Mouse (Mus musculus): ENCODE results near the gene Dhx32. TPM values are rescaled to one million over a fixed set of nuclear protein-coding genes. Genes with fewer than 3 reads are reported as not detected.

Dhx32 gene
- polyA plus RNA-seq, 1 experiment from 2014 or later: 56.9 TPM

DNA sequence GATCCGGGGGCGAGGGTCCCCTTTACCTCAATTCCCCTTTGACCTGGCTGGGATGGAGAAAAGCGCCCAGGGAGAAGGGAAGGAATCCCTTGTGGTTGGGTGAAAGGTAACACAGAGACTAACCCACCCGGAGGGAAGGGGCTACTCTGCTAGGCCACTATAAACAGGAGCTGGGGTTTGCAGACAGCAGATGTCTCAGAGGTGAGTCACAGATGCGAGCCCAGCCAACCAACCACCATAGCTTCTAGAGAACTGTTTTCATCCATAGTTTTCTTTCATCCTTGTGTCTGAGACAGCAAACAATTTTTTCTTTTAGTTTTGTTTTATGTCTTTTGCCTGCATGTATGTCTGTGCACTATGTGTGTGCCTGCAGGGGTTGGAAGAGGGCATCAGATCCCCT, 17.4 kb upstream of the Dhx32 start:
- Histone ChIP-seq H3K27me3 (replicated peaks; ENCODE audit: control insufficient read depth, insufficient read depth, low read length) (no peaks in the 10 kb centered on the region), H3K9ac (ENCODE audit: low read length) (no peak overlapping the region), H3K4me3 (ENCODE audit: low read depth, low read length) (no peak overlapping the region), H3K36me3 (ENCODE audit: control insufficient read depth, insufficient read depth, low read length) (no peaks in the 10 kb centered on the region), H3K27ac (ENCODE audit: low read depth, low read length) (no peak overlapping the region), H3K4me2 (ENCODE audit: low read length) (no peak overlapping the region), H3K4me1 (ENCODE audit: control insufficient read depth, insufficient read depth, low read length) (no peaks in the 10 kb centered on the region), H3K9me3 (replicated peaks; ENCODE audit: control insufficient read depth, low read length) (no peaks in the 10 kb centered on the region)
- ATAC-seq (no peak), DNase-seq (ENCODE audit: low spot score) (no peak)
- 76% methylated on average over 5 of the region's 5 CpGs for WGBS

DNA sequence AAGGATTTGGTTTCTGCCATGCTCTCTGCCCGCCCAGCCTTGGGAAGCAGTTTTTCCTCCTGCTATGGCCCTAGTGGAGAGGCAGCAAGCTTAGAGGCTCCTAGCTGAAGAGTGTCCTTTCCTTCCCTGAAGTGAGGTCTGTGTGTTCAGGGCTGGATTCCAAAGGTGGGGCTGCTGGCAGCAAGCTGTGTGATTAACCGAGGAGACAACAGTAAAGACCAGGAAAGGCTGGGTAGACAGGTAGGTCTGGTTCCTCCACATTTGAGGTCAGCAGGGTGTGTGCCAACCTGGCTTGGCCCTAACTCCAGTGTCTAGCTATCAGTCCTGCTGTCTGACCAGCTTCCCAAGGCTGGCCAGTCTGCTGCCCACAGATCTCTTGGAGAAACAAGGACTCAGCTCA, 12.2 kb upstream of the Dhx32 start:
- no peaks in the 10 kb centered on the region for H3K36me3 ChIP-seq (ENCODE audit: control insufficient read depth, insufficient read depth, low read length)
- H3K27me3 ChIP-seq (replicated peaks; ENCODE audit: control insufficient read depth, insufficient read depth, low read length): no peaks in the 10 kb centered on the region
- DNase-seq (ENCODE audit: low spot score) (no peak), ATAC-seq (no peak)
- no peak overlapping the region for H3K9ac ChIP-seq (ENCODE audit: low read length)
- no peak overlapping the region for H3K4me2 ChIP-seq (ENCODE audit: low read length)
- no peaks in the 10 kb centered on the region; the same call in 1 of the 2 replicates for H3K4me1 ChIP-seq (ENCODE audit: control insufficient read depth, insufficient read depth, low read length)
- WGBS: 90% methylated on average over 2 of the region's 2 CpGs
- H3K27ac ChIP-seq (ENCODE audit: low read depth, low read length): no peak overlapping the region
- no peaks in the 10 kb centered on the region for H3K9me3 ChIP-seq (replicated peaks; ENCODE audit: control insufficient read depth, low read length)
- no peak overlapping the region for H3K4me3 ChIP-seq (ENCODE audit: low read depth, low read length)

DNA sequence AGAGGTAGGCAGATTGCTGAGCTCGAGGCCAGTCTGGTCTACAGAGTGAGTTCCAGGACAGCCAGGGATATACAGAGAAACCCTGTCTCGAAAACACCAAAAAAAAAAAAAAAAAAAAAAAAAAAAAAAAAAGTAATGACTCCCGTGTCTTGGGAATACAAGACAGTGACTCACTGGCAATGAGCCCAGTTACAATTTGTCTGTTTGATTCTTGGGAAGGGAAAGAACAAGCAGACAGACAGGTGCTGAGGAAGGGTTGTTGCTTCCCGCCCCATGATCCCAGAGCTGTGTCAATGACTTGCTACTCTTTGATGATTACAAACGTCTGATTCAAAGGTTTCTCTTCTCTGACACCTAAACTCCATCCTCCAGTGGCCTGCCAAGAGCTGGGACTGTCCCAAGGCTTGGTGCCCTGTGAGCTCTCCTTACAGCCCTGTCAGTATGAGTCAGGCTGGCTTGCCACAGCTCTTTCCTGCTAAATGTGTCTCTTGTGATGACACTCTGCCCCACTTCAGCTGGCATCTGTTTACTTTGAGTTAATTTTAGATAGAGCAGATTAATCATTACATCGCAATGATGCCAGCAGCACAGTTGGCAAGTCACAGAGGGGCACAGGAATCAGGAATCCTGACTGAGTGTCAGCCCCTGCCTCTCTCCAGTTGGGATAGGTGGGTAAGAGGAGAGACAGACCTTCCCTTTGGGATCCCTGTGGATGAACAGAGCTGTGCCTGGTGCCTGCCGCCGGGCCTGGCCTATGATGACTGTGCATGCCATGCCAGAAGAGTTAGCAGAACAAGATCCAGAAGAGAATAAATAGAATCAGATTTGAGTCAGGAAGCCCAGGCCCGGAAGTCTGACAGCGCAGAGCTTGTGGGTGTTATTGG, 11.0 kb upstream of the Dhx32 start:
- peak; percentile 59 for DNase-seq (ENCODE audit: low spot score)

DNA sequence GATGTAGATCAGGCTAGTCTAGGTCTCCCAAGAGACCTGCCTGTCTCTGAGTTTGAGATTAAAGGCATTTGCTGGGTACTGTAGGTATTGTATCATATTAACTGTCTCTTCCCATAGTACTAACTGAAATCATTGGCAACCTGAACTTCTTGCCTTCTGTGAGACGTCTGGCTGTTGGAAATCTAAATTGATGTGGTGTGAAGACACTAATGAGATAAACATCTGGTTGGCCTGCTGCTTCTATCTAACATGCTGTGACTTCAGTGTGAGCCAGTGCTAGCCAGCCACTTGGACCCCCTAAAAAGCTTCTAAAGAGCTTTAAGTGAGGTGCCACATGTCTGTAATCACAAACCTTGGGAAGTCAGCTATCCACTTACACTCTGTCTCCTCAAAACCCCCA, 10.2 kb upstream of the Dhx32 start:
- H3K4me3 ChIP-seq (ENCODE audit: low read depth, low read length): no peak overlapping the region
- H3K4me2 ChIP-seq (ENCODE audit: low read length): no peak overlapping the region
- H3K36me3 ChIP-seq (ENCODE audit: control insufficient read depth, insufficient read depth, low read length): no peaks in the 10 kb centered on the region
- H3K27me3 ChIP-seq (replicated peaks; ENCODE audit: control insufficient read depth, insufficient read depth, low read length): no peaks in the 10 kb centered on the region
- H3K4me1 ChIP-seq (ENCODE audit: control insufficient read depth, insufficient read depth, low read length): no peaks in the 10 kb centered on the region; the same call in 1 of the 2 replicates
- 45% methylated on average over 1 of the region's 1 CpGs for WGBS
- H3K9me3 ChIP-seq (replicated peaks; ENCODE audit: control insufficient read depth, low read length): no peaks in the 10 kb centered on the region
- no peak overlapping the region for H3K9ac ChIP-seq (ENCODE audit: low read length)
- ATAC-seq: no peak
- peak; percentile 20 for DNase-seq (ENCODE audit: low spot score)
- no peak overlapping the region for H3K27ac ChIP-seq (ENCODE audit: low read depth, low read length)

More for the DNA sequence above, 11.0 kb upstream of the Dhx32 start:
- Histone ChIP-seq H3K36me3 (ENCODE audit: control insufficient read depth, insufficient read depth, low read length) (no peaks in the 10 kb centered on the region), H3K4me3 (ENCODE audit: low read depth, low read length) (no peak overlapping the region), H3K4me2 (ENCODE audit: low read length) (no peak overlapping the region), H3K9me3 (replicated peaks; ENCODE audit: control insufficient read depth, low read length) (no peaks in the 10 kb centered on the region), H3K9ac (ENCODE audit: low read length) (no peak overlapping the region), H3K27me3 (replicated peaks; ENCODE audit: control insufficient read depth, insufficient read depth, low read length) (no peaks in the 10 kb centered on the region), H3K27ac (ENCODE audit: low read depth, low read length) (no peak overlapping the region), H3K4me1 (ENCODE audit: control insufficient read depth, insufficient read depth, low read length) (no peaks in the 10 kb centered on the region; the same call in 1 of the 2 replicates)
- ATAC-seq: no peak
- WGBS: 67% methylated on average over 10 of the region's 10 CpGs

DNA sequence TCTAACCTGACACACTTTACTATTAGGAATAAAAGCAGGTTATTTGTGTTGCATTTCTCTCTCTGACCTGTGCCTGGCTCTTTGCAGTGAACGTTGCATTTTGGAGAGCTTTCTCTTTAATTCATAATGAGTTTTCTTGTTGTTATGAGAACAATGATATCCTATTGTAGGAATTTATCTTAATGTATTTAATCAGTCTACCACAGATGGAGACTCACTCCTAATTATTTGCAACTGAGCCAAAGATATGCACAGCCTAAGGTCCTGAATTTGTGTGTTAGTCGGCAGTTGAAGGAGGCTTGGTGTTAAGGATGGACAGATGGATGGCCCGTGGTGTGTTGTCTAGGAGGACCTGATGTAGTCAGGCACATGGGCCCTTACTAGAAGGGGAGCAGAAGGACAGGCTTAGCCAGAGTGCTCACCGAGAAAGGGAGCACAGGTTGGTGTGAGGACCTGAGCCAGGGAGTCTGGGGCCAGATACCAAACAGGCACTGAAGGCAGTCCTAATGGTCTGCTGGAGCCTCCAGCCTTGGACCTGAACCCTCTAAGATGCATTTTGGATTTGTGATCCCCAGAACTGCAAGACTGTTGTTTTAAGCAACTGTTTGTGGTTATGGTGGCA, 8.2 kb upstream of the Dhx32 start:
- no peak overlapping the region for H3K27ac ChIP-seq (ENCODE audit: low read depth, low read length)
- no peak for ATAC-seq
- no peak overlapping the region for H3K4me2 ChIP-seq (ENCODE audit: low read length)
- no peaks in the 10 kb centered on the region for H3K9me3 ChIP-seq (replicated peaks; ENCODE audit: control insufficient read depth, low read length)
- H3K4me3 ChIP-seq (ENCODE audit: low read depth, low read length): no peak overlapping the region
- H3K36me3 ChIP-seq (ENCODE audit: control insufficient read depth, insufficient read depth, low read length): no peaks in the 10 kb centered on the region
- no peaks in the 10 kb centered on the region; the same call in 1 of the 2 replicates for H3K4me1 ChIP-seq (ENCODE audit: control insufficient read depth, insufficient read depth, low read length)
- 81% methylated on average over 4 of the region's 4 CpGs for WGBS
- no peak overlapping the region for H3K9ac ChIP-seq (ENCODE audit: low read length)
- DNase-seq (ENCODE audit: low spot score): no peak
- no peaks in the 10 kb centered on the region for H3K27me3 ChIP-seq (replicated peaks; ENCODE audit: control insufficient read depth, insufficient read depth, low read length)

DNA sequence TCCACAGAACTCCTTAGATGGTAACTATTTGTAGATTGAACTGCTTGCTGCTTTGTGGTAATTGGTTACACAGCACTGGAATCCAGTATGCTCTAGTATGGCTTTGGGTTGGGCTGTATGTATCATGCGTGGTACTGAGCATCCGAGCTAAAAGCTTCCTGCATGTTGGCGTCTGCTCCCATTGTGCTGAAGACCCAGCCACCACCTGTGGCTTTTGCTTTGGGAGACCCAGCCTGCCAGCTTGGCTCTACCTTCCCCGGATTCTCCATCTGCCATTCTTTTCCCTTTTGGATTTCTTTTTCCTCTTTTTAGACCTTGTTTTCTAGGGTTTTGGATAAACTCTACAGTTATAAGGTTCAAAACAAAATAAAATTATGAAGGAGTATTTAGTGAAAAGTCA, 7.6 kb upstream of the Dhx32 start:
- no peaks in the 10 kb centered on the region; the same call in 1 of the 2 replicates for H3K4me1 ChIP-seq (ENCODE audit: control insufficient read depth, insufficient read depth, low read length)
- WGBS: 77% methylated on average over 4 of the region's 4 CpGs
- no peaks in the 10 kb centered on the region for H3K27me3 ChIP-seq (replicated peaks; ENCODE audit: control insufficient read depth, insufficient read depth, low read length)
- DNase-seq (ENCODE audit: low spot score) (no peak), ATAC-seq (no peak)
- H3K36me3 ChIP-seq (ENCODE audit: control insufficient read depth, insufficient read depth, low read length): no peaks in the 10 kb centered on the region
- no peak overlapping the region for H3K9ac ChIP-seq (ENCODE audit: low read length)
- no peak overlapping the region for H3K27ac ChIP-seq (ENCODE audit: low read depth, low read length)
- H3K4me2 ChIP-seq (ENCODE audit: low read length): no peak overlapping the region
- no peak overlapping the region for H3K4me3 ChIP-seq (ENCODE audit: low read depth, low read length)
- H3K9me3 ChIP-seq (replicated peaks; ENCODE audit: control insufficient read depth, low read length): no peaks in the 10 kb centered on the region

DNA sequence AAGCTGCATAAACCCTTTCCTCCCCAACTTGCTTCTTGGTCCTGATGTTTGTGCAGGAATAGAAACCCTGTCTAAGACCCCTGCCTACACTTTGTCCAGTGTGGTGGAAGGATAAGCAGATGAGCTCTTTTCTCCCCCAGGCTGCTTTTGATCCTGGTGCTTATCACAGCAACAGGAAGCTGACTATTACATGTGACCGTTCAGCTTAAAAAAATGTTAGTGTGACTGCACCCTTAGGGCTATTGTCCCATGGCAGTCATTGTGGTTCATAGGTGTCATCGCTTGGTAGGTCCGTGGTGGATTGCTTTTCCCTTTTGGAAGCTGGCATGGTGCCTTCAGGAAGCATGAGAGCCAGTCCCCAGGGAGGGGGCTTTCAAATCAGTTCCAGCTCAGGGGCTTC, 5.6 kb upstream of the Dhx32 start:
- 89% methylated on average over 3 of the region's 3 CpGs for WGBS

DNA sequence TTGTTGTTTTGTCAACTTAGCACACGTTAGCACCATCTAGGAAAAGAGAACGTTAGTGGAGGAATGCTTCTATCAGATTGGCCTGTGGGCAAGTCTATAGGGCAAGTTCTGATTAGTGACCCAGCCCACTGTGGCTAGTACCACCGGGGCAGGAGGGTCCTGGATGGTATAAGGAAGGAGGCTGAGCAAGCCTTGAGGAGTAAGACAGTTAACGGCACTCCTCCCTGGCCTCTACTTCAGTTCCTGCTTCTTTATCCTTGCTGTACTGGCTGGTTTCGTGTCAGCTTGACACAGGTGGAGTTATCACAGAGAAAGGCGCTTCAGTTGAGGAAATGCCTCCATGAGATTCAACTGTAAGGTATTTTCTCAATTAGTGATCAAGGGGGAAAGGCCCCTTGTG, 5.0 kb upstream of the Dhx32 start:
- H3K36me3 ChIP-seq (ENCODE audit: control insufficient read depth, insufficient read depth, low read length): no peaks in the 10 kb centered on the region
- WGBS: 89% methylated on average over 6 of the region's 6 CpGs
- H3K4me2 ChIP-seq (ENCODE audit: low read length): no peak overlapping the region
- H3K9ac ChIP-seq (ENCODE audit: low read length): no peak overlapping the region
- no peak for ATAC-seq
- DNase-seq (ENCODE audit: low spot score): no peak
- no peaks in the 10 kb centered on the region; the same call in 1 of the 2 replicates for H3K4me1 ChIP-seq (ENCODE audit: control insufficient read depth, insufficient read depth, low read length)
- no peaks in the 10 kb centered on the region for H3K9me3 ChIP-seq (replicated peaks; ENCODE audit: control insufficient read depth, low read length)
- no peaks in the 10 kb centered on the region for H3K27me3 ChIP-seq (replicated peaks; ENCODE audit: control insufficient read depth, insufficient read depth, low read length)
- no peak overlapping the region for H3K4me3 ChIP-seq (ENCODE audit: low read depth, low read length)
- no peak overlapping the region for H3K27ac ChIP-seq (ENCODE audit: low read depth, low read length)

More for the DNA sequence above, 5.6 kb upstream of the Dhx32 start:
- no peak for ATAC-seq
- no peaks in the 10 kb centered on the region for H3K36me3 ChIP-seq (ENCODE audit: control insufficient read depth, insufficient read depth, low read length)
- H3K9ac ChIP-seq (ENCODE audit: low read length): no peak overlapping the region
- DNase-seq (ENCODE audit: low spot score): no peak
- H3K9me3 ChIP-seq (replicated peaks; ENCODE audit: control insufficient read depth, low read length): no peaks in the 10 kb centered on the region
- no peaks in the 10 kb centered on the region; the same call in 1 of the 2 replicates for H3K4me1 ChIP-seq (ENCODE audit: control insufficient read depth, insufficient read depth, low read length)
- no peak overlapping the region for H3K27ac ChIP-seq (ENCODE audit: low read depth, low read length)
- H3K4me3 ChIP-seq (ENCODE audit: low read depth, low read length): no peak overlapping the region
- H3K4me2 ChIP-seq (ENCODE audit: low read length): no peak overlapping the region
- no peaks in the 10 kb centered on the region for H3K27me3 ChIP-seq (replicated peaks; ENCODE audit: control insufficient read depth, insufficient read depth, low read length)

DNA sequence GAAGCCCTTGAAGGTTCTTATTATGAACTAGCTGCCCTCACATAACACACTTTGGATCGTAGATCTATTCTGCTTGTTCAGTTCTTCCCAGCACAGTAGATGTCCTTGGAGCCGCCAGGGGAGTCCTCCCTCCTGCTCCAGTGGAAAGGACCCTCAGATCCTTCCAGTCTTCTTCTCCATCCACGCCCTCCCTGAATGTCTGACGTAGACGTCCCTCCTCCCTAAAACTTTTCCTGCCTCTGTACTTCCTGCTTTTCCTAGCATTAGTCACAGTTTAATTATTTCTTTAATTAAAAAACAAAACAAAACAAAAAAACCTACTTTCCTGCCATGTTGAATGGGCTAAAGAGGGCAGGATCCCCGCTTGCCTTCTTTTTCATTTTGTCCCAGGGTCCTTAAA, 535 bp downstream of the Dhx32 start:
- 76% methylated on average over 6 of the region's 6 CpGs for WGBS

More for the DNA sequence above, 535 bp downstream of the Dhx32 start:
- Histone ChIP-seq H3K9ac (ENCODE audit: low read length) (no peak overlapping the region), H3K4me1 (ENCODE audit: control insufficient read depth, insufficient read depth, low read length) (no peaks in the 10 kb centered on the region), H3K9me3 (replicated peaks; ENCODE audit: control insufficient read depth, low read length) (no peaks in the 10 kb centered on the region), H3K4me3 (ENCODE audit: low read depth, low read length) (no peak overlapping the region), H3K4me2 (ENCODE audit: low read length) (no peak overlapping the region), H3K27ac (ENCODE audit: low read depth, low read length) (no peak overlapping the region), H3K36me3 (ENCODE audit: control insufficient read depth, insufficient read depth, low read length) (no peaks in the 10 kb centered on the region), H3K27me3 (replicated peaks; ENCODE audit: control insufficient read depth, insufficient read depth, low read length) (no peaks in the 10 kb centered on the region)
- no peak for ATAC-seq
- no peak for DNase-seq (ENCODE audit: low spot score)
